Mouse (Mus musculus) Patski (cell line): Measurements from ENCODE around the gene Btg4. TPM values are rescaled to one million over a fixed set of nuclear protein-coding genes. Genes with fewer than 3 reads are reported as not detected.

Experiments used
- ATAC-seq: fragments of 100-300 bp; one replicate; pipeline ENCODE4 v1.8.0; 2021
- CTCF ChIA-PET: fragments of 350-600 bp; sonication (Branson Sonifier 250); formaldehyde crosslinking; loops from one replicate; lab custom pipeline; 2022; ENCODE audit warnings: inconsistent platforms; lab: Charles Lee
- POLR2A ChIA-PET: fragments of 350-600 bp; sonication (Branson Sonifier 250); formaldehyde crosslinking; loops from one replicate; lab custom pipeline; 2022; ENCODE audit warnings: antibody characterized with exemption, inconsistent platforms; lab: Charles Lee
- DNase-seq: peaks from one replicate; pipeline ENCODE4 v3.0.0-alpha.2; 2011; ENCODE audit warnings: low read depth, low spot score
- H3K27me3 ChIP-seq: fragments of 371-371 bp; one replicate; pipeline ENCODE4 v1.5.1; 2021
- CTCF ChIP-seq: fragments of 100-300 bp; IDR thresholded peaks from one replicate; pipeline ENCODE4 v1.5.1; 2021
- in situ Hi-C: fragments of 300-500 bp; cut with MboI; formaldehyde crosslinking; loops from 3 replicates; pipeline ENCODE4 v1.11.1; 2018; ENCODE audit warnings: low pct_unique_long_range_greater_than_20kb, mixed read lengths
- polyA plus RNA-seq: library from polyadenylated mRNA; unstranded; gene quantifications from one replicate; pipeline ENCODE4 v1.2.3, GENCODE M21; 2021

The Btg4 gene
- polyA plus RNA-seq, 1 experiment from 2014 or later = not detected

DNA sequence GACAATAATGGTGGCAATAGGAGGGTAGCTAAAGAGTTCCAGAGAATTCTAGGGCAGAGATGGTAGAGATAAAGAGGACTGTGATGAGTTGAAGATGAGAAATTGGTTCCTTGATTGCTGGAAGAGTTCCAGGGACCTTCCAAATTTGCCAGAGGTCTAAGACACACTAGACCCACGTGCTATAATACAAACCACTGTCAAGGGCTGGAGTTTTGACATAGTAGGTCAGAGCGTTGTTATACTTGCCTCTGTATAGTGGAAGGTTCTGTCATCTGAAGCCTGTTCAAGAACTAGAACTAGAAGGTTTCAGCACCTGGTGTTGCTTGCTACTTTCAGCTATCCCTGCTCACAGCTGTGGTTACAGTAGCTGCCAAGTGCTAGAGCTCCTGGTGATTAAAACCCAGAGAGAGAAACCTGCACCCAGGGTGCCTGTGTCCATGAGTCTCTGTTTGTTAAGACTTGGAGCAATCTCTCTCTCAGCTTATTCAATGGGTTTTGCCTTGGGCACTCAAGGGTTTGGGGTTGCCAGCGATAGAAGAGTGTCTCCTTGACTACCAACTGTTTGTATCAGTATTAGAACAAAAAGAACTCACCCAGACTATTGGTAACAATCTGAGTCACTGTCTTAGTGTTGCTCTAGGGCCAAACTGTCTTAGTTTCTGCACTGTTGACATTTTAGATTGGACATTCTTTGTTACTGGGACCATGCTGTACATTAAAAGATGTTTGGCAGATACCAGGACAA, 27.7 kb upstream of the Btg4 start:
- POLR2A ChIA-PET = no interaction called here
- no peak for ATAC-seq
- in situ Hi-C loops = loop anchor here (25.0 kb wide), 1 partner anchor 254 kb away; the partner anchor contains the start of gene Colca2

DNA sequence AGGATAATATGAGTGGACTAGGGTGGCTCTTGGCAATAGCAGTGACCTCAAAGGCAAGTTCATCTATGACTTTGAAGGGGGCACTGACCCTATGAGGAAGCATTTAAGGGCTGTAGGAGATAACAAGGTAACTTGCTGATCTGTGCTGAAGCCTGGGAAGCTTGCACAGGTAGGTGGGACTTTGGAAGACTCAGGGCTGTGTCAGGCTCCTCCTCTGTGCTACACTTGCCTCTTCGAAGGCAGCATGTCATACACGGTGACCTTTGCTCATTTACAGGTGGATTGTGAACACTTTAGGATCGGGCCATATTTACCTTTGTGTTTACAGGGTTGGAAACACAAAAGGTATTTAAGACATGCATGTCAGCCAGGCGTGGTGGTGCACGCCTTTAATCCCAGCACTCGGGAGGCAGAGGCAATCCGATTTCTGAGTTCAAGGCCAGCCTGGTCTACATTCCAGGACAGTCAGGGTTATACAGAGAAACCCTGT, 19.2 kb upstream of the Btg4 start:
- no peak for TF ChIP-seq CTCF
- CTCF ChIA-PET = no interaction called here
- no peak for ATAC-seq
- peaks cover 42% of the 10 kb centered on the region for H3K27me3 ChIP-seq
- in situ Hi-C loops = loop anchor here (25.0 kb wide), 1 partner anchor 246 kb away; the partner anchor contains the start of gene Colca2
- POLR2A ChIA-PET = no interaction called here
- DNase-seq = no peak

More for the DNA sequence above, 27.7 kb upstream of the Btg4 start:
- CTCF ChIA-PET = no interaction called here
- no peak for DNase-seq
- TF ChIP-seq CTCF = no peak
- peaks cover 42% of the 10 kb centered on the region for H3K27me3 ChIP-seq

DNA sequence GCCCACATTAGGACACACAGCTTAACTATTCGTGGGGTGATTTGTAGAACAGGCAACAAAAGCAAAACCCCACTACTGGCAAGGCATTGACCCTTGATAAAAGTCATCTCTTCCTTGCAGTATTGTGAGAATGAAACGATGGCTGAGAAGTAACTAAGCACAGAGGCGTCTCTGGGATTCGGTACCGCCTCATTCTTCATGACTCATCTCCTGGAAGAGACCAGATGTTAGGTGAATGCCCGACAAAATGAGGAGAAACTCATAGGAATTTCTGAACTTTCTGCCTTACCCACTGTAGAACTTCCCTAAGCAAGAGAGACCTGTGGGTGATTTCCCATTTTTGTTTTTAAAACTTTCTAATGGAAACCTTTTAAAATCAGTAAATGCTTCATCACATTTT, 18.6 kb upstream of the Btg4 start:
- ChIA-PET CTCF (interaction anchor here (1.1 kb wide), 1 partner anchor 11 kb away, joined by 3 read pairs; no protein-coding TSS in a partner anchor), POLR2A (no interaction called here)
- in situ Hi-C loops = loop anchor here (25.0 kb wide), 1 partner anchor 245 kb away; the partner anchor contains the start of gene Colca2
- H3K27me3 ChIP-seq = peaks cover 36% of the 10 kb centered on the region
- ATAC-seq = no peak
- TF ChIP-seq CTCF = no peak
- no peak for DNase-seq

DNA sequence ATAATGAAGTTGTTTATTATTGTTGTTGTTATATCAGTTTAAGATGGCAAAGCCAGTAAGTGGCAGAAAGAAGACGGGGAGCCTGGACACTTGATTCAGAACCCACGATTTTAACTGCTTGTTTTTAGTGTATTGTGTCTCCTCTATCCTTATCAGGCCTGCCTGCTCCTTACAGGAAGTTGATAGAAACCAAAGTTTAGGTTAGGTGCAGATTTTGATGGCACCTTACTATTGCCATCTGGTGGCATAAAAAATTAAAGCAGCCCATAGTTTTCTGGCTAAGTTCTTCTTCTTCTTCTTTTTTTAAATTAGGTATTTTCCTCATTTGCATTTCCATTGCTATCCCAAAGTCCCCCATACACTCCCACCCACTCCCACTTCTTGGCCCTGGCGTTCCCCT, 8.5 kb upstream of the Btg4 start:
- peak; percentile 54 for TF ChIP-seq CTCF
- DNase-seq (no peak), ATAC-seq (no peak)
- no peaks in the 10 kb centered on the region for H3K27me3 ChIP-seq
- POLR2A ChIA-PET = no interaction called here
- in situ Hi-C loops = no loop called here
- CTCF ChIA-PET = no interaction called here

DNA sequence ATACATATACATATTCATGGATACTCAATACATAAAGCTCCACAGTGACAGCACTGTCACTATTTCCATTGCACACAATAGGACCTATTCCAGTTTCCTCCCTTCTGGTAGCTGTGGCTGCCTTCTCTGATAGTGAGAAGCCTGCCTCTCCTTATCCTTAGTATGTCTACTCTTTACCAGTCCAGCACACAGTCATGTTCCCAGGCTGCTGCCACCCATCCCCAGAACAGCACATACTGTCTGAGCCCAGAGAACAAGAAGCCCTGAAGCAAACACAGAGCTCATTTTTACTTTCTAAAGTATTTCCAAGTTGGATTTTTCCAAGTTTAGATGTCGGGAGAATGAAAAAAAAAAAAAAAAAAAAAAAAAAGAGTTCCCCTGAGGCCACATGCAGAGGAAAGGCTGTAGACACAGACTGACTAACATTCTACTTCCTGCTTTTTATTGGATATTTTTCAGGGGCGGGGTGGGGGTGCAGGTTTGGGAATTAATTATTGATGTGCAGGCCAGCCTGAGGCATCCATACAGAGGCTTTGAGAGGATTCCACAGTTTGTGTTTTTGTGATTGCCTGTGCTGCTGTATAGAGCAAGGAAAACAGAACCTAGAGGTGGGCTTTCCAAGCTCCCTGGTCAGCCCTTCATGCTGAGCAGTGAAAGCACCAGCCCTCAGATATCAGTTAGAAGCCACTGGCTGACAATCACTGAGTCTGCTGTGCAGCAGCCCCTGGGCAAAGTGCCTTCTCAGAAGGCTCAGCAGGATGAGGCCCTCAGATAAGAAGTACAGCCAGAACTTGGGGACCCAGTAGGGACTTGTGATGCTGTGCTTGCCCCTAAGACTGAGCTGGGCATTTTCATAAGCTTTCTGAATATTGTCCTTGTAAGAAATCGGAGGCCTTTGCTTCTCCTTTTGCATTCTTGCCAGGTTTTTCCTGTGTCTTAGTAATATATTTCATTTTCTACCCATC, 4.1 kb upstream of the Btg4 start:
- ATAC-seq = no peak
- in situ Hi-C loops = no loop called here
- POLR2A ChIA-PET = interaction anchor here (0.6 kb wide), 2 partner anchors 222 to 397 kb away, joined by 4 to 5 read pairs; partner anchors contain the start of gene Dlat
- TF ChIP-seq CTCF = no peak
- CTCF ChIA-PET = no interaction called here
- no peaks in the 10 kb centered on the region for H3K27me3 ChIP-seq
- no peak for DNase-seq

DNA sequence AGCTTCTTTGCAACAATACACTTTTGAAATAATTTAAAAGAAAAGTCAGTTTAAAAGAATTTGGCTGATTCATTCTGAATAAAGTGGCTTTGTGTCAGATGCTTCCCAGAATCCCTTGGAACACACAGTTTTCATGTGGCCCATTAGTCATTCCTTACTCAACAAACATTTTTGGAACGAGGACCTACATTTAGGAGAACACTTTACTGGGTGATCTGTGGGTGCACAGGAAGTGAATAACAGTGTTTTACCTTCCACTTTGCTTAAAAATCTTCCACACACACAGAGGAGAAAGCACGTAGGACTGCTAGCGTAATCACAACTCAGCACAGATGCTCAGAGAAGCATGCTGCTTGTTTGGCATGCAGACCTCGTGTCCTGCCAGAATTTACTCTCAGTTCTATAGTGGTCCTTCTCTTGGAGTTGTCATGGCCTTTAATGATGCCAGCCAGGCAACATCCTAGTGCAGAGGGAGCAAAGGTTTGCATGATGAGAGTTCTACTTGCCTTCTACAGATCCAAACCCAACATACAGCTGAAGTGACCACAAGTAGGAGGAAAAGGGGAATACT, 1.7 kb upstream of the Btg4 start:
- no peak for TF ChIP-seq CTCF
- in situ Hi-C loops = no loop called here
- ChIA-PET POLR2A (no interaction called here), CTCF (no interaction called here)
- DNase-seq = peak; percentile 24
- no peak for ATAC-seq
- no peaks in the 10 kb centered on the region for H3K27me3 ChIP-seq

DNA sequence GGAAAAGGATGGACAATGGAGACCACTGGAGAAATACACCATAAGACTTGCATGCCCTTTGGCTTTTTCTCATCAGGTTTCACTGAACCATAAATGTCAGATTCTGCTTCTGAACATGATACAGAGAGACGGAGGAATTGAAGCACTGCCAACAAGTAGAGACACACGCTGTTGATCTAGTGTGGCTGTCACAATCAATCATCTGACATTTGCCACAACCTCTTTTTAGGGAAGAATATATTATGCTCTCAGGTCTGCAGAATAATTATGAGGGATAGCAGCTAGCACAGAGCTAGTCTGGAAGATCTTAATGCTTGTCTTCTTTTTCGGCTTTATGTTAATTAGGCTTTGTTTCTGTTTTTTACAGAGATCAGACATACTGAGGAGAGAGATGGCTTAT, 7.5 kb downstream of the Btg4 start:
- peaks cover 11% of the 10 kb centered on the region for H3K27me3 ChIP-seq
- DNase-seq (no peak), ATAC-seq (no peak)
- no peak for TF ChIP-seq CTCF
- ChIA-PET POLR2A (no interaction called here), CTCF (no interaction called here)
- in situ Hi-C loops = no loop called here

DNA sequence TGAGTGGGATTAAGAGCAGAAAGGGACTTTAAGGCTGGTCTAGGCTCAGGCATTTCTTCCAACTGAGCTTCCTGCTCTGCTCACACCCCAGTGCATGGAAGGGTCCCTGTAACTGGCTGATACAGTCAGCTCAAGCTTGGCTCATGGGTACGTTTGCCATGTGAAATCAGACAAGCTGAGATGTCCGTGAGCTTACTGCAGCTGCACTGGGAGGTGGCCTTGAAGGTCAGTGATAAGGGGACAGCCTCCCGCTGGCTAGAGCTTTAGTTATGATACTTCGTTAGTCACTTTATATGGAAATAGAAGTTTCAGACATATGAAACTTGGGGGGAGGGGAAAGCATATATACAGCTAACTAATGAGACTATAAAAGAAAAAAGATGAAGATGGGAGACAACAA, 10.1 kb downstream of the Btg4 start:
- in situ Hi-C loops = no loop called here
- DNase-seq (no peak), ATAC-seq (no peak)
- peaks cover 24% of the 10 kb centered on the region for H3K27me3 ChIP-seq
- no peak for TF ChIP-seq CTCF
- ChIA-PET POLR2A (no interaction called here), CTCF (no interaction called here)

DNA sequence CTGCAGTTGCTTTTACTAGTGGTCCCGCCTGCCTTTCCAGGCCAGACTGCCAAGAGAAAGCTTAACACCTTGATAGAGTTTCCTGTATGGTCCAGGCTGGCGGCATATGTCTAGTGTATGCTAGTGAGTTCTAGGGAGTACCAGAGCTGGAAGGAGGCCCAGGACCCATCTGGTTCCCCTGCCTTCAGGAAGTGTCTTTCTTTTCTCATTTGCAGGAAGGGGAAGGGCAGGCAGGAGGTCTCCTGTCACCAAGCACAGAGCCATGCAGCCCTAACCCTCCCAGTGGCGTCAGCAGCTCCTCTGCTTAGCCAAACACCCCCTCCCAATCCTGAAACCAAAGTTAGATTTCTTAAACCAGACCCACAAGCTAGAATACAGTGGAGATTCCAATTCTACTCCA, 15.1 kb downstream of the Btg4 start:
- in situ Hi-C loops = no loop called here
- ChIA-PET POLR2A (interaction anchor here (0.6 kb wide), 1 partner anchor 851 kb away, joined by 4 read pairs; no protein-coding TSS in a partner anchor), CTCF (no interaction called here)
- ATAC-seq (no peak), DNase-seq (no peak)
- H3K27me3 ChIP-seq = peaks cover 19% of the 10 kb centered on the region
- TF ChIP-seq CTCF = no peak

DNA sequence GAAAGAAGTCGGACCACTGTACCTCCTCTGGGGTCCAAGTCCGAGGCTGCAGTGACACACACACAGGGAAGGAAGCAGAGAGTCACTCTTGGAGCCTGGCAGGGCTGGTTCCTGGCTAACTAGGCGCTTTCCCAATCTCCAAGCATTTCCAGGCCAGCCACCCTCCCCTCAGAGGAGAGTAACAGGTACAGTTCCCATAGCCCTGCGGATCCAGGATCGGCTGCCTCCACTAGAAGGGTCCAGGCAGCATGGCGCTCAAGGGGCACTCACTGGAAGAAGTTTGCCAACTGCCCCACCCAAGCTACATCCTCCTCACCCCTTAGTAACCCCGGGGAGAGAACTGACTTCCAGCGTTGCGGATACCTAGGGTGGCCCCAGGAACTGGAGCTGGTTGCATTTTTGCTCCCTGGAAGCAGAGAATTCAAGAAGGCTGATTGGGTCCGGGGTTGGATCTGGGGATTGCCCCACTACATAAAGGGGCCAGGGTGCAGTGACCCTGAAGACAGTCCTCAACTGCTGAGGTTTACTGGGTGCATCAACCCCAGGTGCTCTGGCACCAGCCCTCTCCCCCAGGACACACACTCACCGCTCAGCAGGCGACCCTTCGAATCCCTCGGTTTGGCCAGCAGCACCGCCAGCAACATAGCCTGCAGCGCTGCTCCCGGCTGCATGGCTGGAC, 15.7 kb downstream of the Btg4 start:
- no peak for TF ChIP-seq CTCF
- peaks cover 19% of the 10 kb centered on the region for H3K27me3 ChIP-seq
- DNase-seq (no peak), ATAC-seq (no peak)
- POLR2A ChIA-PET = interaction anchor here (0.6 kb wide), 1 partner anchor 850 kb away, joined by 4 read pairs; no protein-coding TSS in a partner anchor
- in situ Hi-C loops = no loop called here
- CTCF ChIA-PET = no interaction called here
